Mouse (Mus musculus) macrophage (primary cell): Measurements from ENCODE around the gene Tnk2. TPM values are rescaled to one million over a fixed set of nuclear protein-coding genes. Genes with fewer than 3 reads are reported as not detected.

Experiments
- H3K27ac ChIP-seq: fragments of 350-480 bp; formaldehyde crosslinking; 2 replicates; pipeline ENCODE4 v1.9.0; 2021
- H3K36me3 ChIP-seq: fragments of 350-480 bp; formaldehyde crosslinking; 2 replicates; pipeline ENCODE4 v1.9.0; 2021; ENCODE audit errors: inconsistent target
- H3K4me3 ChIP-seq: fragments of 350-480 bp; formaldehyde crosslinking; 2 replicates; pipeline ENCODE4 v1.9.0; 2021; ENCODE audit errors: inconsistent target
- H3K79me2 ChIP-seq: fragments of 350-480 bp; formaldehyde crosslinking; 2 replicates; pipeline ENCODE4 v1.9.0; 2021; ENCODE audit errors: inconsistent target
- WGBS: methylation state at CpG from one replicate; pipeline ENCODE4 v1.1.7; 2026; ENCODE audit warnings: inconsistent platforms; ENCODE audit not compliant: missing documents; 5-methylcytosine and 5-hydroxymethylcytosine counted together
- polyA plus RNA-seq: library from polyadenylated mRNA; stranded (reverse); fragments of 250-400 nt; gene quantifications from 3 replicates; pipeline ENCODE4 v1.2.4, GENCODE M21; 2018; ENCODE audit warnings: inconsistent platforms

The Tnk2 gene
- polyA plus RNA-seq, 1 experiment from 2014 or later, result 1.1 TPM

DNA sequence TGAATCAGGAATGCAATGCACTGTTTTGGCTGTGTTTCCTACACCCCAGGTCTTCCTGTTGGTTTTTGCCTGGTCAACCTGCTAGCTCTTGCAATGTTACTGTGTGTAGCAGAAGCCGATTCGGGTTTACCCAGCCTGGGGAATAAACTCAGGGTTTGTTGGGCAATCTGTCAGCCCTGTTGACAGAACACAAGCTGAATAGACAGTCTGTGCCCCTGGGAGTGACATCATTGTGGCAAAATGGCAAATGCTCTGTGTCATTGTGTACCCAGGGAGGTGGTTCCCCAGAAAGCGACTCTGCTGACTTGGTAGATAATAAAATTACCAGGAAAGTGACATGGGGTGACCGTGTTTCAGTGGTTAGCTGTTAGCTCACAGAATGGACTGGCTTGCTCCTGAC lies 45.1 kb downstream of the Tnk2 start:
- peak overlapping the region; percentile 39 for H3K27ac ChIP-seq
- H3K79me2 ChIP-seq, result no peaks in the 10 kb centered on the region
- H3K36me3 ChIP-seq, result no peaks in the 10 kb centered on the region
- 12% methylated on average over 4 of the region's 4 CpGs for WGBS
- H3K4me3 ChIP-seq, result no peak overlapping the region

DNA sequence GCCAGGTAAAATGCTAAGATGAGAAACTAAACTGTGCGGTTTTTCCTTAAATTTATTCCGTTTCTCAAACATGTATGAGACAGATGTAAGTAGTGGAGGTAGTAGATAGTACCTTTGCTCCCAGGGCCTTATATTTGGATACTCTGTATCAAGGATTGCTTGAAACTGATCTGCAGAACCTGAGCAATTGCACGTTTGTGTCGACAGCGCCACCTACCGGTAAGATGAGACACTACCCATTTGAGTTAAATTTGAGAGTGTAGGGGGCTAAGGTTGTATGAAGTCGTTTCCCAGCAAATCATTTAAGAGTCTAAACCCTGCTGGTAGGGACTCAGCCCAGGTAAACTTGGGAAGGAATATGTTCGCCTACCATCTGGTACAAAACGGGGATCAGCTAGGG lies 45.8 kb downstream of the Tnk2 start:
- peak overlapping the region; percentile 39; the same call in 1 of the 2 replicates for H3K27ac ChIP-seq
- no peak overlapping the region for H3K4me3 ChIP-seq
- WGBS, result 11% methylated on average over 9 of the region's 9 CpGs

DNA sequence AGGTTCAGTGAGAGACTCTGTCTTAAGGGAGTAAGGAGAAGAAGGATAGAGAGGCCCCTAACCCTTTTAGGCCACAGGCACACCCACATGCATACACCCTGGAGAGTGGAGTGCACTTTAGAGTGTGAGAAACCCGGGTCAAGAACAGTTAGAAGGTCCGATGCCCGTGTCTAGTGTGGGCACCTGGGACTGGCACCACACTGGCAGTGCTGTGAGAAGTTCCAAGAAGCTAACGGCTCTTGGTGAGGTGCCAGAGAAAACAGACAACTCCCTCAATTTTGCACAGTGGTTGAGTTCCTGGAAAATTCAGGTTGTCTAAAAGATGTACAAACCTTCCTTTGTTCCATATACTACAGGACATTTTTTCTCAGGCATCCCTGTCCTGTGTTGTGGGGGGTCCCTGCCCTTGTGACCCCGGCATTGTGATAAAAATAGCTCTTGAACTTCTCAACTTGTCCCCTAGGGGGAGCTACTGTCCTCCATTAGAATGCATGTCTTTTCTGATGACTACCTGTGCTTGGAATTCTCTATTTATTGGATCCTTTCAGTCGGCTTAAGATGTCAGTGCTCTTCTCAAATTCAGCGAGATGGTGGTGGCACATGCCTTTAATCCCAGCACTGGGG lies 53.3 kb downstream of the Tnk2 start:
- Histone ChIP-seq H3K27ac (no peak overlapping the region), H3K36me3 (no peaks in the 10 kb centered on the region), H3K4me3 (no peak overlapping the region), H3K79me2 (no peaks in the 10 kb centered on the region)
- WGBS, result 22% methylated on average over 7 of the region's 7 CpGs

More for the DNA sequence above, 45.8 kb downstream of the Tnk2 start:
- no peaks in the 10 kb centered on the region for H3K36me3 ChIP-seq
- no peaks in the 10 kb centered on the region for H3K79me2 ChIP-seq

DNA sequence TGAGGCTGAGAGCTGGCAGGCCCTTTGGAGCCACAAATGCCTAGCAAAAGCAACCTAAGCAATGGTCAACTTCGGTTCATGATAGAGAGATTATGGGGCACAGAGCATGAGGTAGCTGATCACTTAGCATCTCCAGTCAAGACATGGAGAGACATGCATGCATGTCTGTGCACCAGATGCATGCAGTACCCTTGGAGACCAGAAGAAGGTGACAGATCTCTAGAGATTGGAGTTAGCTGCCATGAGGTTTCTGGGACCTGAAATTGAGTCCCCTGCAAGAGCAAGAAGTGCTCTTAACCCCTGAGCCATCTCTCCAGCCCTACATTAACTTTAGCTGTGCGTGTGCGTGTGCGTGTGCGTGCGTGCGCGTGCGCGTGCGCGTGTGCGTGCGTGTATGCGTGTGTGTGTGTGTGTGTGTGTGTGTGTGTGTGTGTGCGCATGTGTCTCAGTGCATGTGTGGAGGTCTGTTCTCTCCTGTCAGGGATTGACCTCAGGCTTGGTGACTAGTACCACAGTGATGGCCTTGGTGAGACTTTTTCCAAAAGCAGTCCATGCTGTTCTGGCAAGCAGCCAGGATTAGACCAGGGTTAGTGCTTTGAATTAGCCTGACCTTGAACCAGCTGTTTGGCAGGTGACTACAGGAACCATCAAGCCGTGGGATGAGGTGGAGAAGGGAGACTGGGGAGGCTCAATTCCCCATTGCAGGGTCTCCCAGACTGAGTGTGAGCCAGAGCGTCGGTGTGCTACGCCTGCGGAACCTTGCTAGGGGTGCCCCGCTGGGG lies 54.2 kb downstream of the Tnk2 start:
- 91% methylated on average over 21 of the region's 22 CpGs for WGBS
- H3K4me3 ChIP-seq, result no peak overlapping the region
- no peak overlapping the region for H3K27ac ChIP-seq
- H3K36me3 ChIP-seq, result no peaks in the 10 kb centered on the region
- H3K79me2 ChIP-seq, result no peaks in the 10 kb centered on the region

DNA sequence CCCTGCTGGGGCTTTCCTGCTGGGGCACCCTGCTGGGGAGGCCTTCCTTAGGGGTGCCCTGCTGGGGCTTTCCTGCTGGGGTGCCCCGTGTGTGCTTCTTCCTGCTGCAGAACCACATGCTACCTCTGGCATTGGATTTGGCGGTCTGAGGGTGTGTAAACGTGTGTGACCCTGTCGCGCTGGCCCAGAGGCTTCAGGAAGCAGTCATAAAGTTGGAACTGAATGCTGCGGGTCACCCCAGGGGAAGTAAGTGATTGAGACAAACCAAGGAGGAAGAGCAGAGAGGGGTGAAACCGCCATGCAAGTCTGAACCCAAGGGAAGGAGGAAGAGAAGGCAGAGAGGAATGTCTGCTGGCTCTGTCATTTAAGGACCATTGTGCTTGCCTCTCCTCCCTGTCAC lies 54.9 kb downstream of the Tnk2 start:
- no peaks in the 10 kb centered on the region for H3K79me2 ChIP-seq
- no peak overlapping the region for H3K4me3 ChIP-seq
- no peaks in the 10 kb centered on the region for H3K36me3 ChIP-seq
- WGBS, result 7% methylated on average over 7 of the region's 7 CpGs
- no peak overlapping the region for H3K27ac ChIP-seq

DNA sequence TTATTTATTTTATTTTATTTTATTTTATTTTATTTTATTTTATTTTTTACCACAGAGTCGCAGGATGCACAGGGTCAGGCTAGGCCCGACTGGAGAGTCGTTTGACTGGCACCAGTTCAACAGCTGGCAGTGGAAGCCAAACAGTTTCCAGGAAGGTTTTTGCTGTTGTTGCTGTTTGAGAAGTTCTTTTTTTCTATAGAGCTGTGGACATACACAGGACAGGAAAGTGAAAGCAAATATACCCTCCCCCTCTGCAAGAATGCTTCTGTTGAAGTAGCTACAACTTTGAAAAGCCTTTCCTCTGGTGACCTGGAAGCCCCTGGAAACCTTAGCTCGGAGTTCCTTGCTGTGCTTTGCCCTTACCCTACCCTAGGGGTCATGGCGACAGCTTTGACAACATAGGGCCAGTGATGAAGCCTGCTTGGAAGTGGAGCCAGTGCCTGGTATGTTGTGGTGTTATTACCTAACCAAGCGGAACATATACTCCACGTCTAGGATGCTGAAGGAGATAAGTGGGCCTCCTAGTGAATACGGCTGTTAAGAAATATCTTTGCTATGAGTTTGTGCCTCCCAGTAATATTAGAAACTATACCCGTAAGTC lies 59.7 kb downstream of the Tnk2 start:
- no peaks in the 10 kb centered on the region for H3K36me3 ChIP-seq
- H3K27ac ChIP-seq, result no peak overlapping the region
- H3K4me3 ChIP-seq, result no peak overlapping the region
- no peaks in the 10 kb centered on the region for H3K79me2 ChIP-seq
- WGBS, result 67% methylated on average over 9 of the region's 9 CpGs

DNA sequence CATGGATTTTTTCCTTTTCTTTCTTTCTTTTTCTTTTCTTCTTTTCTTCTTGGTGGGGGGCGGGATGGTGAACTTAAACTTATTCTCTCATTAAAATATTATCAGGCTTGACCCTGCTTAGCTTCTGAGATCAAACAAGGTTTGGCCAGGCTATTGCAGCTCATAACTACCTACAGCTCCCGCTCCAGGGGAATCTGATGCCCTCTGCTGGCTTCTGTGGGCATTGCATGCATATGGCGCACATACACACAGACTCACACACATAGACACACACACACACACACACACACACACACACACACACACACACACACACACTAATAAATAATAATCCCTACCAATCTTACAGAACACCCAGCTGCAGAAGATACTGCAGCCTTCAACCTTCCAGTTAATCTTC lies 61.9 kb downstream of the Tnk2 start:
- Histone ChIP-seq H3K27ac (no peak overlapping the region), H3K79me2 (no peaks in the 10 kb centered on the region), H3K36me3 (no peaks in the 10 kb centered on the region), H3K4me3 (no peak overlapping the region)
- 100% methylated on average over 3 of the region's 3 CpGs for WGBS

DNA sequence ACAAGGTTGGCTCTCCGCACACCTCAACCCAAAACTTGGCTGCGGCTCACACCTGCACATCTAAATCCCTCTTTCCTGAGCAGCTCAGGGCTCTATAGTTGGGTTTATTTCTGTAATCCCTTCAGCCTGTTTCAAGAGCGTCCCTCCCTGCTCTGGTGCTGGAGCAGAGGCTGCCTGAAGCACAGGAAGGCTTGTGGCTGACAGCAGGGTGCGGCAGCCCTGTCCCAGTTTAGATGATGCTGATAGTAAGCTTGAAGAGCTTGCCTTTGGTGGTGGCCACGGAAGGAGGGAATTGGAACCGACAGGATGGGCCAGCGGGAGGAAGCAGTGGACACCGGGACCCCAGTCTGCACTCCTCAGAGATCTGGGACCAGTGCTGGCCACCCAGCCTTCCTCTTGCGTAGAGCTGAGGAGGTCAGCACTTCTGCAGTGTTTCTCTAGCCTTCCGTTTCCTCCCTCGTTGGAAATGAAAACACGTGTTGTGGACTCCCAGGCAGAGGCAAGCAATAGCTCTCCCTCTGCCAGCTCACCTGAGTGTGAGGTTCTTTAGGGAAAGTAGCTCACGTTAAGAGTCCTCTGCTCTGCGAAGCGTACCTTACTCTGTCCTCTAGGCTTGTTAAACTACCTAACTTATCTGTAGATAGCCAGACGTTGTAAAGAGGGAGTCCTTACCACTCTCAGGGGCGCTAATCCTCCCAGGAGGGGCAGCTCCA lies 63.6 kb downstream of the Tnk2 start:
- 39% methylated on average over 16 of the region's 17 CpGs for WGBS
- no peaks in the 10 kb centered on the region for H3K36me3 ChIP-seq
- no peak overlapping the region for H3K4me3 ChIP-seq
- no peak overlapping the region for H3K27ac ChIP-seq
- H3K79me2 ChIP-seq, result no peaks in the 10 kb centered on the region

DNA sequence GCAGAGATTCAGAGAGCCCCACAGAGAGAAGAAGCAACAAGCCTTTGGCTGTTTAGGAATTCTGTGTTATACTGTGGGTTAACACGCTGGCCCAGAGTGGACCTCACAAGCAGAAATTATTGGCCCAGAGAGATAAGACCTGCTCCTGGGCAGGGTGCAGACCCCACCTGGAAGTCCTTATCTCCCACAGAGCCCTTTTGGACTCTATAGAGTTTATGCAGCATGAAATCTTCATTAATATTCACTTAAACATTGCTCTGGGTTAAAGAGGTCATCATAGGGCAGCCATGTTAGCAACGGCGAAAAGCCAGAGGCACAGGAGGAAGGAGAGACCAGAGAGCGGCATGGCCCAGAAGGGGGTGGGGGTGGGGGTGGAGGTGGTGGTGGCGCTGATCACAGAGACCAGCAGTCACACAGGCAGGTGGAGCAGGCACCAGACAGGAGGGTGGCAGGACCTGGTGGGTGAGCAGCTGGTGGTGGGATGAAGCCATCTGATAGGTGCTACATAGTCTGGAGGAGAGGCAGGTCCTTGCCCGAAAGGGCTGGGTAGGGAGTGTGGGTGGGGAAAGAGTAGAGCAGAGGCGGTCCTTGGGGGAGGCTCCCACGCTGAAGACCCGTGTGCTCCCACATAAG lies 64.3 kb downstream of the Tnk2 start:
- Histone ChIP-seq H3K4me3 (no peak overlapping the region), H3K36me3 (no peaks in the 10 kb centered on the region), H3K79me2 (no peaks in the 10 kb centered on the region), H3K27ac (no peak overlapping the region)
- WGBS, result 95% methylated on average over 6 of the region's 9 CpGs

DNA sequence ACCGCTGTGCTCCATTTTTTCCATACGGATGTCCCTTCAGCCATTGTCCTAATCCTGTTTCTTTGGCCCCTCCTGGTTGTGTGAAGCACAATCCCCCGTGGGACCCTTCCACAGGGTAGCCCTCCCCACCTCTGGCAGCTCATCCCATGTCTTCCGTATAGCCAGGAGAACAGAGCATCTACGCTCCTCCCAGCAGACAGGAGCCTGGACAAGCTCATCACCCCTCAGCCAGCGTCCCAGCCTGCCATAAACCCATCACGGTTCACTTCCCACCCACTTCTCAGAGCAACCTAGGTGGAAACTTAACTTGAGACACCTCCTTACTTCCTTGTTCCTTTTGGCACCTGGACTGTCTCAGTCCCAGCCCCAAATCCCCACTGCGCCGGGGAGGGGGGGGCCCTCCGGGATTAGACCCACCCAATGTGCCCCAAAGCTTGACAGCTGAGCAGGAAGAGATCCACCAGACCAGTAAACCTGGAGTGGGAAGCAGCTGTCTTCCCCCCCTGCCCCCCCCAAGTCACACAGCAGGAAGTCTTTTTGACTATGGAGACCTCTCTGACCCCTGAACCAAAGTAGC lies 64.9 kb downstream of the Tnk2 start:
- 89% methylated on average over 10 of the region's 10 CpGs for WGBS
- Histone ChIP-seq H3K4me3 (no peak overlapping the region), H3K27ac (no peak overlapping the region), H3K36me3 (no peaks in the 10 kb centered on the region), H3K79me2 (no peaks in the 10 kb centered on the region)

DNA sequence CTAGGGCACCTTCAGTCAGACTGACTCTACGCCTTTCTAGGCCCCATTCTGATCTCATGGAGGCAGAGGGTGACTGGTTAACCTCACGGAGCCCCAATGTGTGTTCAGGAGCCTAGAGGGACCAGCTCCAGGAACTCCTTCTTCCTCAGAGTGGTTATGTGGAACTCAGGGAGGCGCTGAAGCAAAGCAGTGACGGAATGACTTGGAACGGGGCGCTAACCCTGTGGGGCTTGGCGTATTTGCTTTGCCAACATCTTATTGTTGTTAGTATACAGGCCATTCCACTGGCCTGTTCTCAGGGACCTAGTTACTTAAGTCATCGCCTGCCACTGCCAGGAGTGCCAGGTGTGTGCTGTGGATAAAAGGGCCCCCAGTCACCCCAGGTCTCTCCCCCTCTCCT lies 65.4 kb downstream of the Tnk2 start:
- Histone ChIP-seq H3K79me2 (no peaks in the 10 kb centered on the region), H3K27ac (no peak overlapping the region), H3K4me3 (no peak overlapping the region), H3K36me3 (no peaks in the 10 kb centered on the region)
- 96% methylated on average over 8 of the region's 8 CpGs for WGBS

DNA sequence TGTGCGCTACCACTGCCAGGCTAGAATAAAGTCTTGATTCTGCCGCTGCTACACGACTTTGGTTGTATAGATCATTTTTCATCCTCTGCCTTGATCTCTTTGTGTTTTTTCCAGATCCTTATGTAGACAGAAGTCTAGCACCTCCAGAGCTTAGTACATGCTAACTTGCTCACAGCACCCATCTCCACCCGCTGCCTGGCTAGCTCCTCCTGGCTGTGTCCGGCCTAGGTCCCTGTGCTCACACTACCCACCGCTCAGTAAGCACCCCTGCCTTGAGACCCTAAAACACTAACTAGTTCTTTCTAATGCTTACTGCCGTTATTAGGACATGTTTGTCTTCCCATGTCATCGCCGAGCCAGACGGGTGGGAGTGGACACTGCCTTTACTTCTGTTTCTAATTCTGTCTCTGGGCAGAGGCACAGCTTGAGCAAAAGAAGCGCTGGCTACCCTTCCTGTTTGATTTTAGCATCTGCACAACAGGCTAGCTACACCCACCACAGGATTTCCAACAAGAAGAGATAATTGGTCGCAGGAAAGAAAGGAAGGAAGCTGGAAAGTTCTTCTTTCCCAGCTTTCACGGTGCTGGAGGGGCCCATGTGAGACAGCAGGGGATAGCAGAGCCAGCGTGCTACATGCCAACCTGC lies 66.9 kb downstream of the Tnk2 start:
- Histone ChIP-seq H3K27ac (no peak overlapping the region), H3K4me3 (no peak overlapping the region), H3K79me2 (no peaks in the 10 kb centered on the region), H3K36me3 (no peaks in the 10 kb centered on the region)
- WGBS, result 78% methylated on average over 14 of the region's 14 CpGs

DNA sequence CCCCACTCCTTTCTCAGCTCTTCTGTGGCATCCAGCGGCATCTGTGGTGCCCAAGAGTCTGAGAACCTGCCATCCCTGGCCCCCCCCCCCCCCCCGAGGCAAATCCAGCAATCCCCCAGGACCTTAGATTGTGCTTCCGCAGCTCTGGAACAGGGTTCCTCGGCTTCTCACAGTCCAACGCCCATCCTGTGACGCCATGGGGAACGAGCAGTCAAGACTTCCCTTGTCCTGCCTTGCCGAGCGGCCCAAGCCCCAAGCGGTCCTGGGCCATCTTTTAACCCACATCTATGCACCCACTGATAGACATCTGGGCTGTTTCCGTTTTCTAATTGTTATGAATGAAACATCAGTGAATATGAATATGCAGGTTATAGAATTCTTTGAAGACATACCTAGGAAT lies 68.5 kb downstream of the Tnk2 start:
- H3K36me3 ChIP-seq, result no peaks in the 10 kb centered on the region
- H3K4me3 ChIP-seq, result no peak overlapping the region
- 85% methylated on average over 10 of the region's 11 CpGs for WGBS
- no peak overlapping the region for H3K27ac ChIP-seq
- H3K79me2 ChIP-seq, result no peaks in the 10 kb centered on the region

DNA sequence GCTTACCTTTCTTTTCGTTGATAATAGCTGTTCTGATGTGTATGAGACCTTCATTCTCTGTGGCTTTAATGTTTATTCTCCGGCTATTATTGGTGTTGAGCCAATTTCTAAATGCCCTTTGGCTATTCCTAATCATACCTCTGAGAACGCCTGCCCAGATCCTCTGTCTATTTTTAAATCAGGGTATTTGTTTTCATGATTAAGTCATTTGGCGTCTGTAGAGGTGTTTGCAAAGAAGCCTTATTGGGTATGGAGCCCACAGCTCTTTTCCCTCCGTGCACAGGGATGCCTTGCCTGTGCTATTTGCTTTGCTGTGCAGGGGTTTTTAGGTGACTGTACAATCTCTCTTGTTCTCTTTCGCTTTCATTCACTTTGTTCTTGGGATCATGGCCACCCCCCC lies 69.9 kb downstream of the Tnk2 start:
- WGBS, result 87% methylated on average over 6 of the region's 6 CpGs
- Histone ChIP-seq H3K27ac (no peak overlapping the region), H3K4me3 (no peak overlapping the region), H3K79me2 (no peaks in the 10 kb centered on the region), H3K36me3 (no peaks in the 10 kb centered on the region)
